Comparison of ENCODE assay signal across 7 mouse cellular contexts in the genomic region with DNA sequence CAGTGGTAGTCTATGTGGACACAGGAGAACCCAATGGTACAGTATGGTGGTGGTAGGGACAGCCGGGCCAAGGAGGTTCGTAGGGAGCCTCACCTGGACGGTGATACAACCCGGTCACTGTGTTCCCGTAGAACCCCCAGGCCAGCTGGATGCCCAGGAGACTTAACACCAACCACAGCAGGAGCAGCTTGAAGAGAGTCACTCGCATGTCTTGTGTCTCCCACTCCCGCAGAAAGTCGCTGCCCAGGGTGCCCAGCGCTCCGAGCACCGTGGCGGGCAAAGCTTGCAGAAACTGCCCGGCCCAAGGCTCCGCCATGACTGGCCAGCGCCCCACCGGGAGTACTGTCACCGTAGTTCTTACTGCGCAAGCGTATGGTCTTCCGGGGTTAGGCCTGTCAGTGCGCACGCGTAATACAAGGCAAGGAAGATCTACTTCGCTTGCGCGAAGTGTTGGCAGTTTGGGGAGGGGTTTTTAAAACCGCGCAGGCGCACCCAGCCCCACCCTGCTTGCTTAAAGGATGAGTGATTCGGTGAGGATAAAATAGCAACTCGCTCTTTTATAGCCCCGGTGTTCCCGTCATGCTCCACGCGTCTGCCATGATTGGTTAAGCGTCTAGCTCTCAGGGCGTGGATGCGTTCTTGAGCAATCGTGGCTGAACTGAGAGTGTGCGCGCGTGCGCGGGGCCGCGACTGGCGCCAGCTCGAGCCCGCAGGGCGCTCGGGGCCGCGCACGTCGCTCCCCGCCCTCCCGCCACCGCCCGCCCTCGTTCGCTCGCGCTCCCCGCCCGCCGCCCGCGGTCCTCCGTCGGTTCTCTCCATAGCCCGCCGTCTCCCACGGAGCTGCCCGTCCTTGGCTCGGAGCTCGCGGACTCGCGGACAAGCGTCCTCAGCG. TPM values are rescaled to one million over a fixed set of nuclear protein-coding genes. Genes with fewer than 3 reads are reported as not detected.
DNase-seq lines count a peak whose midpoint lies in the region; ATAC-seq lines count a peak whose summit lies in the region.

A gene (plus strand): TSS at position 501 of the 892 bp plus-strand sequence.
A gene (minus strand): TSS at position 532 of the 892 bp plus-strand sequence.

- intact Hi-C loops in gastrocnemius, postnatal 36 days (cut with DNase I): loop anchor here (1.0 kb wide), 1 partner anchor 41 kb away; a partner anchor contains a TSS
- intact Hi-C loops in left cerebral cortex, postnatal 25 days (cut with DNase I): loop anchor here (1.0 kb wide), 1 partner anchor 41 kb away; a partner anchor contains a TSS

- H3K36me3 ChIP-seq in intestine, embryonic 15.5 days: peaks cover 8% of the 10 kb centered on the region; the same call in 1 of the 2 replicates
- peaks cover 38% of the 10 kb centered on the region for H3K36me3 ChIP-seq in midbrain, embryonic 10.5 days

- peak; percentile 99 for DNase-seq in adrenal gland, adult 2 months
- DNase-seq in embryo, embryonic 11.5 days (ENCODE audit: low read depth, low spot score): peak; percentile 98
- DNase-seq in gastrocnemius, postnatal 36 days: peak; percentile 97 to 98
- DNase-seq in left cerebral cortex, postnatal 25 days (ENCODE audit: low spot score in 2 of 2): peak; percentile 99 to 100
- DNase-seq in midbrain, embryonic 10.5 days (ENCODE audit: low spot score): peak; percentile 98
- DNase-seq in right cerebral cortex, postnatal 4 days: peak; percentile 95

- under 1% methylated on average over 81 of the region's 81 CpGs for WGBS in intestine, embryonic 15.5 days
- under 1% methylated on average over 81 of the region's 81 CpGs for WGBS in midbrain, embryonic 10.5 days

- peak; percentile 96 for ATAC-seq in intestine, embryonic 15.5 days

- H3K27ac ChIP-seq in intestine, embryonic 15.5 days: peak within 1 kb of the TSS; percentile 100
- H3K27ac ChIP-seq in midbrain, embryonic 10.5 days (replicated peaks): peak within 1 kb of the TSS; percentile 99

- H3K4me2 ChIP-seq in intestine, embryonic 15.5 days (replicated peaks): peak within 1 kb of the TSS; percentile 63

- H3K27me3 ChIP-seq in intestine, embryonic 15.5 days (replicated peaks): no peaks in the 10 kb centered on the region
- no peaks in the 10 kb centered on the region for H3K27me3 ChIP-seq in midbrain, embryonic 10.5 days (ENCODE audit: low read depth, poor library complexity, severe bottlenecking)

- H3K4me3 ChIP-seq in intestine, embryonic 15.5 days (replicated peaks): peak within 1 kb of the TSS; percentile 87
- H3K4me3 ChIP-seq in midbrain, embryonic 10.5 days: peak within 1 kb of the TSS; percentile 80

- no peaks in the 10 kb centered on the region for H3K9me3 ChIP-seq in intestine, embryonic 15.5 days
- H3K9me3 ChIP-seq in midbrain, embryonic 10.5 days (replicated peaks): no peaks in the 10 kb centered on the region

- peaks cover 20% of the 10 kb centered on the region for H3K4me1 ChIP-seq in intestine, embryonic 15.5 days (replicated peaks)
- H3K4me1 ChIP-seq in midbrain, embryonic 10.5 days: peaks cover 41% of the 10 kb centered on the region

- peak within 1 kb of the TSS; percentile 98 for H3K9ac ChIP-seq in intestine, embryonic 15.5 days

RNA-seq across cellular contexts. Expression of the first gene that starts in this region (rescaled TPM):
- 100 to 1,000 TPM; 355 to 363 TPM for total RNA-seq in adrenal gland, adult 2 months (2021)
- polyA plus RNA-seq in adrenal gland, adult 2 months (2012; rRNA removed): 169 and 187 TPM in 2 replicates
- total RNA-seq in gastrocnemius, postnatal 36 days (2021): 10 to 100 TPM; 97.0 to 97.5 TPM
- 422 and 453 TPM in 2 replicates for polyA plus RNA-seq in intestine, embryonic 15.5 days (2015; fragmentation: Nextera tagmentation; extraction: Ambion mirVana)
- total RNA-seq in left cerebral cortex, postnatal 25 days (2021): 100 to 1,000 TPM; 165 to 175 TPM
- 272 and 276 TPM in 2 replicates for polyA plus RNA-seq in midbrain, embryonic 10.5 days (2016; fragmentation: Nextera tagmentation; extraction: Ambion mirVana)

RNA-seq across cellular contexts. Expression of the second gene that starts in this region (rescaled TPM):
- total RNA-seq in adrenal gland, adult 2 months (2021): 10 to 100 TPM; 31.3 to 56.7 TPM
- polyA plus RNA-seq in adrenal gland, adult 2 months (2012; rRNA removed): 42.8 and 46.3 TPM in 2 replicates
- total RNA-seq in gastrocnemius, postnatal 36 days (2021): 10 to 100 TPM; 24.9 to 25.1 TPM
- 34.1 and 37.1 TPM in 2 replicates for polyA plus RNA-seq in intestine, embryonic 15.5 days (2015; fragmentation: Nextera tagmentation; extraction: Ambion mirVana)
- total RNA-seq in left cerebral cortex, postnatal 25 days (2021): 10 to 100 TPM; 33.2 to 34.6 TPM
- 17.8 and 26.2 TPM in 2 replicates for polyA plus RNA-seq in midbrain, embryonic 10.5 days (2016; fragmentation: Nextera tagmentation; extraction: Ambion mirVana)

Comparison
In these comparisons a context has a peak if more than half of its experiments do, and no peak if none do; other contexts are left out.
1. Peak in every context shown above with its lines: DNase-seq, ATAC-seq, H3K4me3 ChIP-seq and H3K27ac ChIP-seq.